Mouse (Mus musculus) G1E (cell line): ENCODE measurements around the gene Kcnj4.

Experiments used
- CTCF ChIP-seq: IDR thresholded peaks from 2 replicates; pipeline ENCODE4 v1.5.1; 2012; ENCODE audit warnings: low read depth, low read length, inconsistent platforms, mixed read lengths
- GATA1 ChIP-seq: IDR thresholded peaks from 2 replicates; pipeline ENCODE4 v1.6.1; 2012; ENCODE audit warnings: borderline replicate concordance, low read length, inconsistent platforms, mixed read lengths
- GATA2 ChIP-seq: IDR thresholded peaks from 2 replicates; pipeline ENCODE4 v1.6.1; 2012; ENCODE audit warnings: low read depth, low read length, inconsistent platforms, borderline replicate concordance
- POLR2AphosphoS5 ChIP-seq: IDR thresholded peaks from 2 replicates; pipeline ENCODE4 v1.6.1; 2012; ENCODE audit warnings: low read depth, low read length, inconsistent platforms; ENCODE audit not compliant: insufficient replicate concordance
- TAL1 ChIP-seq: conservative IDR thresholded peaks from 2 replicates; pipeline ENCODE4 v1.6.1; 2012; ENCODE audit warnings: low read depth, low read length, inconsistent platforms, mixed read lengths

- TF ChIP-seq POLR2AphosphoS5: no peak
- TF ChIP-seq CTCF: no peak
- no peak for TF ChIP-seq TAL1
- TF ChIP-seq GATA1: no peak
- no peak for TF ChIP-seq GATA2
Measured at GRCm38 (mm10) chr15:79552566-79552965, 47.5 kb upstream of the Kcnj4 start.
